Mouse (Mus musculus) brain, embryonic 14.5 days (tissue): Measurements from ENCODE around the gene Ust.

Experiments
- CTCF ChIP-seq: fragments of 200-500 bp; IDR thresholded peaks from 2 replicates; pipeline ENCODE4 v1.5.1; 2012; ENCODE audit warnings: inconsistent platforms, mild to moderate bottlenecking, moderate library complexity, borderline replicate concordance; ENCODE audit not compliant: insufficient read depth, insufficient read length; ENCODE audit errors: extremely low read depth
- POLR2A ChIP-seq: fragments of 200-500 bp; IDR thresholded peaks from 2 replicates; pipeline ENCODE4 v1.6.1; 2012; ENCODE audit warnings: mild to moderate bottlenecking, inconsistent platforms, borderline replicate concordance; ENCODE audit not compliant: poor library complexity, insufficient read depth, insufficient read length, severe bottlenecking; ENCODE audit errors: extremely low read depth

GRCm38 (mm10) chr10:8369894-8370500 lies 148.6 kb downstream of the Ust start:
- TF ChIP-seq POLR2A, result no peak
- TF ChIP-seq CTCF, result no peak
